Mouse (Mus musculus) stomach, postnatal 0 days (tissue): ENCODE measurements at regions not wholly inside any gene's neighbourhood (a gene's known extent, or its start where the extent isn't known, plus 50 kb on each side); places are given as distances from the start of the nearest gene placed in this dataset.

Experiments used
- ATAC-seq: fragments of 200-750 bp; cut with Nextera tagmentation; 2 replicates; pipeline ENCODE4 v1.8.0; 2017; ENCODE audit not compliant: low FRiP score, low TSS enrichment
- DNase-seq: peaks from one replicate; pipeline ENCODE4 v3.0.0-alpha.2; 2016; ENCODE audit warnings: low spot score
- H3K27ac ChIP-seq: fragments of 300-500 bp; sonication (generic); replicated peaks from 2 replicates; pipeline ENCODE4 v1.5.1; 2014; ENCODE audit warnings: mild to moderate bottlenecking, control low read depth
- H3K27me3 ChIP-seq: fragments of 300-500 bp; sonication (generic); 2 replicates; pipeline ENCODE4 v1.6.1; 2014; ENCODE audit warnings: low read length; ENCODE audit not compliant: control insufficient read depth, insufficient read depth
- H3K36me3 ChIP-seq: fragments of 300-500 bp; sonication (generic); 2 replicates; pipeline ENCODE4 v1.6.1; 2014; ENCODE audit warnings: low read length, mixed read lengths; ENCODE audit not compliant: control insufficient read depth, insufficient read depth
- H3K4me1 ChIP-seq: fragments of 300-500 bp; sonication (generic); replicated peaks from 2 replicates; pipeline ENCODE4 v1.6.1; 2014; ENCODE audit warnings: antibody characterized with exemption; ENCODE audit not compliant: control insufficient read depth, insufficient read depth
- H3K4me2 ChIP-seq: fragments of 300-500 bp; sonication (generic); replicated peaks from 2 replicates; pipeline ENCODE4 v1.6.1; 2014; ENCODE audit warnings: low read depth, mild to moderate bottlenecking, control low read depth, moderate library complexity
- H3K4me3 ChIP-seq: fragments of 300-500 bp; sonication (generic); 2 replicates; pipeline ENCODE4 v1.5.1; 2014; ENCODE audit warnings: low read depth, low read length, control low read depth
- H3K9ac ChIP-seq: fragments of 300-500 bp; sonication (generic); 2 replicates; pipeline ENCODE4 v1.6.1; 2014; ENCODE audit warnings: mild to moderate bottlenecking, low read length, control low read depth, mixed read lengths
- H3K9me3 ChIP-seq: fragments of 300-500 bp; sonication (generic); 2 replicates; pipeline ENCODE4 v1.6.1; 2016; ENCODE audit warnings: low read length; ENCODE audit not compliant: control insufficient read depth
- CTCF ChIP-seq: IDR thresholded peaks from 2 replicates; pipeline ENCODE4 v1.5.1; 2016; ENCODE audit warnings: antibody characterized with exemption, low read depth, mild to moderate bottlenecking, moderate library complexity
- EP300 ChIP-seq: optimal IDR thresholded peaks from 2 replicates; pipeline ENCODE3; 2016; ENCODE audit warnings: antibody characterized with exemption
- WGBS: fragments of 180-500 bp; shearing (Covaris S2); extraction: QIAGEN DNeasy Blood & Tissue Kit; methylation state at CpG from one replicate; pipeline ENCODE4 v1.1.7; 2014; 5-methylcytosine and 5-hydroxymethylcytosine counted together

GRCm38 (mm10) chr1:73392077-73392476, 376.4 kb upstream of the Tnp1 start:
- H3K9me3 ChIP-seq = no peaks in the 10 kb centered on the region
- no peaks in the 10 kb centered on the region for H3K4me1 ChIP-seq
- no peaks in the 10 kb centered on the region for H3K36me3 ChIP-seq
- H3K9ac ChIP-seq = no peak overlapping the region
- H3K4me2 ChIP-seq = no peak overlapping the region
- no peak for DNase-seq
- ATAC-seq = no peak
- no peaks in the 10 kb centered on the region for H3K27me3 ChIP-seq
- H3K4me3 ChIP-seq = no peak overlapping the region
- no peak for TF ChIP-seq EP300
- TF ChIP-seq CTCF = no peak
- no peak overlapping the region for H3K27ac ChIP-seq
- 54% methylated on average over 10 of the region's 10 CpGs for WGBS

GRCm38 (mm10) chr1:73389976-73390375, 374.3 kb upstream of the Tnp1 start:
- H3K4me3 ChIP-seq = no peak overlapping the region

GRCm38 (mm10) chr1:73389174-73389573, 373.5 kb upstream of the Tnp1 start:
- no peak overlapping the region for H3K4me2 ChIP-seq
- H3K36me3 ChIP-seq = no peaks in the 10 kb centered on the region
- no peaks in the 10 kb centered on the region for H3K27me3 ChIP-seq
- DNase-seq = no peak
- no peaks in the 10 kb centered on the region for H3K9me3 ChIP-seq
- H3K4me3 ChIP-seq = no peak overlapping the region
- TF ChIP-seq CTCF (no peak), EP300 (no peak)
- H3K4me1 ChIP-seq = no peaks in the 10 kb centered on the region
- 88% methylated on average over 3 of the region's 3 CpGs for WGBS
- H3K9ac ChIP-seq = no peak overlapping the region
- no peak overlapping the region for H3K27ac ChIP-seq
- ATAC-seq = no peak

More at GRCm38 (mm10) chr1:73389976-73390375, 374.3 kb upstream of the Tnp1 start:
- no peak for ATAC-seq
- H3K4me2 ChIP-seq = no peak overlapping the region
- H3K9ac ChIP-seq = no peak overlapping the region
- no peak for TF ChIP-seq CTCF
- TF ChIP-seq EP300 = no peak
- 87% methylated on average over 3 of the region's 3 CpGs for WGBS
- DNase-seq = no peak
- H3K27me3 ChIP-seq = no peaks in the 10 kb centered on the region
- no peak overlapping the region for H3K27ac ChIP-seq
- H3K4me1 ChIP-seq = no peaks in the 10 kb centered on the region
- no peaks in the 10 kb centered on the region for H3K36me3 ChIP-seq
- H3K9me3 ChIP-seq = no peaks in the 10 kb centered on the region

GRCm38 (mm10) chr1:73381578-73381977, 365.9 kb upstream of the Tnp1 start:
- Histone ChIP-seq H3K9ac (no peak overlapping the region), H3K4me3 (no peak overlapping the region), H3K4me2 (no peak overlapping the region), H3K36me3 (no peaks in the 10 kb centered on the region), H3K27me3 (no peaks in the 10 kb centered on the region), H3K4me1 (no peaks in the 10 kb centered on the region), H3K9me3 (no peaks in the 10 kb centered on the region), H3K27ac (no peak overlapping the region)
- DNase-seq (no peak), ATAC-seq (no peak)
- no peak for TF ChIP-seq CTCF
- no peak for TF ChIP-seq EP300
- WGBS = 56% methylated on average over 9 of the region's 9 CpGs

- H3K4me3 ChIP-seq = no peak overlapping the region
These were observed 359.0 kb upstream of the Tnp1 start for GRCm38 (mm10) chr1:73374531-73375375.

GRCm38 (mm10) chr1:73368222-73368621, 352.5 kb upstream of the Tnp1 start:
- 48% methylated on average over 5 of the region's 5 CpGs for WGBS
- TF ChIP-seq CTCF (no peak), EP300 (no peak)
- no peak overlapping the region for H3K27ac ChIP-seq
- H3K27me3 ChIP-seq = no peaks in the 10 kb centered on the region
- ATAC-seq = 0 out of 2 replicates have a peak, but pooled peaks have one; percentile 36
- H3K4me2 ChIP-seq = no peak overlapping the region
- H3K36me3 ChIP-seq = no peaks in the 10 kb centered on the region
- no peak for DNase-seq
- H3K4me1 ChIP-seq = peaks cover 2% of the 10 kb centered on the region; the same call in 1 of the 2 replicates
- H3K4me3 ChIP-seq = no peak overlapping the region
- H3K9me3 ChIP-seq = no peaks in the 10 kb centered on the region
- H3K9ac ChIP-seq = no peak overlapping the region

More at GRCm38 (mm10) chr1:73374531-73375375, 359.0 kb upstream of the Tnp1 start:
- no peak overlapping the region for H3K4me2 ChIP-seq
- TF ChIP-seq CTCF = no peak
- no peak for TF ChIP-seq EP300
- no peak for ATAC-seq
- no peaks in the 10 kb centered on the region for H3K9me3 ChIP-seq
- no peaks in the 10 kb centered on the region for H3K4me1 ChIP-seq
- no peak for DNase-seq
- no peak overlapping the region for H3K9ac ChIP-seq
- H3K27ac ChIP-seq = no peak overlapping the region
- H3K36me3 ChIP-seq = no peaks in the 10 kb centered on the region
- no peaks in the 10 kb centered on the region for H3K27me3 ChIP-seq
- 52% methylated on average over 7 of the region's 7 CpGs for WGBS
